Mouse (Mus musculus) heart, embryonic 12.5 days (tissue): ENCODE data around the gene Pwwp2b. TPM values are rescaled to one million over a fixed set of nuclear protein-coding genes. Genes with fewer than 3 reads are reported as not detected.

ENCODE experiments used
- ATAC-seq: fragments of 200-750 bp; cut with Nextera tagmentation; 2 replicates; pipeline ENCODE4 v1.8.0; 2017; ENCODE audit warnings: moderate TSS enrichment, moderate library complexity; ENCODE audit not compliant: insufficient number of reproducible peaks, low FRiP score
- H3K27ac ChIP-seq: fragments of 300-500 bp; sonication (generic); 2 replicates; pipeline ENCODE4 v1.5.1; 2016; ENCODE audit warnings: mild to moderate bottlenecking, moderate library complexity; ENCODE audit not compliant: poor library complexity, severe bottlenecking
- H3K27me3 ChIP-seq: fragments of 300-500 bp; sonication (generic); replicated peaks from 2 replicates; pipeline ENCODE4 v1.6.1; 2016; ENCODE audit warnings: mild to moderate bottlenecking, moderate library complexity
- H3K36me3 ChIP-seq: fragments of 300-500 bp; sonication (generic); 2 replicates; pipeline ENCODE4 v1.6.1; 2016; ENCODE audit warnings: mild to moderate bottlenecking, moderate library complexity
- H3K4me1 ChIP-seq: fragments of 300-500 bp; sonication (generic); replicated peaks from 2 replicates; pipeline ENCODE4 v1.6.1; 2016; ENCODE audit warnings: mild to moderate bottlenecking
- H3K4me2 ChIP-seq: fragments of 300-500 bp; sonication (generic); 2 replicates; pipeline ENCODE4 v1.6.1; 2016; ENCODE audit warnings: mild to moderate bottlenecking, moderate library complexity
- H3K4me3 ChIP-seq: fragments of 300-500 bp; sonication (generic); 2 replicates; pipeline ENCODE4 v1.5.1; 2016; ENCODE audit warnings: mild to moderate bottlenecking
- H3K9ac ChIP-seq: fragments of 300-500 bp; sonication (generic); 2 replicates; pipeline ENCODE4 v1.6.1; 2016; ENCODE audit warnings: mild to moderate bottlenecking, moderate library complexity
- H3K9me3 ChIP-seq: fragments of 300-500 bp; sonication (generic); replicated peaks from 2 replicates; pipeline ENCODE4 v1.6.1; 2016; ENCODE audit warnings: mild to moderate bottlenecking, moderate library complexity
- WGBS: fragments of 180-500 bp; shearing (Covaris S2); methylation state at CpG from one replicate; pipeline ENCODE4 v1.1.7; 2016; 5-methylcytosine and 5-hydroxymethylcytosine counted together
- polyA plus RNA-seq: library from polyadenylated mRNA; unstranded; fragments of >200 nt; fragmentation: Nextera tagmentation; extraction: Ambion mirVana; gene quantifications from 2 replicates; pipeline ENCODE4 v1.2.1, GENCODE M21; 2016

The Pwwp2b gene
- polyA plus RNA-seq = 8.0 and 9.2 TPM in 2 replicates

DNA sequence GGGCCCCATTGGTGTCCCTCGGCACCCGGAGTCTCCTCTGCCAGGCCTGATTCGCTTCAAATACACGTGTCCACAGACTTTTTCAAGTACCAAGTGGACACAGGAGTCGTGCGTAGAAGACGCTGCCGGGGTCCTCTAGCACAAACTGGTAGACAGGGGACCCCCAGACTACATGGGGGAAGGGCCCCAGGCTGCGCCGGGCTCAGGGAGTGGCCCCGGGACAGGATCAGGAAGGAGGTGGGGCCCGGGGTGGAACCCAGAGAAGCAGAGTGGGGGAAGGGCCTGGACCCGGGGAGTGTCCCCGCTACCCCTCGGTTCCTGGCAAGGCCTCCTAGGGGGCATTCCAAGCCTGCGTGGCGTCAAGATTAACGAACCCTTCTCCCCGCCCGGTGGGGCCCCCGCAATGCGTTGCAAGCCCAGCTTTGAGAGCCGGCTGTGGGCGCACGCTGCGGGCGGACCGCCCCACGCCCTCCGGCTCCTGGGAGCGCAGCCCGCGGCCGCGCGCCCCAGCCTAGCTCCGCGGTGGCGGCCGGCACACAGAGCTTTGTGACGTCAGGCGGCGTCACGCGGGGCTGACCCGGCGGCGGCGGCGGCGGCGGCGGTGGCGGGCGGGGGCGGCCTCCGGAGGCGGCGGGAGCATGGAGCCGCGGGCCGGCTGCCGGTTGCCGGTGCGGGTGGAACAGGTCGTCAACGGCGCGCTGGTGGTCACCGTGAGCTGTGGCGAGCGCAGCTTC, at the start of gene Pwwp2b:
Gene Pwwp2b, plus strand, starts transcription at position 602 of the 734 bp plus-strand sequence.
- H3K27ac ChIP-seq = peak within 1 kb of the TSS; percentile 86
- no peaks in the 10 kb centered on the region for H3K27me3 ChIP-seq
- no peaks in the 10 kb centered on the region for H3K36me3 ChIP-seq
- WGBS = under 1% methylated on average over 70 of the region's 72 CpGs
- H3K9ac ChIP-seq = peak within 1 kb of the TSS; percentile 86
- H3K4me2 ChIP-seq = peak within 1 kb of the TSS; percentile 90
- peak; percentile 85 for ATAC-seq
- no peaks in the 10 kb centered on the region for H3K9me3 ChIP-seq
- peak within 1 kb of the TSS; percentile 68 for H3K4me3 ChIP-seq
- peaks cover 73% of the 10 kb centered on the region for H3K4me1 ChIP-seq

GRCm38 (mm10) chr7:139200108-139200507, 48.2 kb upstream of the Pwwp2b start:
- no peak overlapping the region for H3K27ac ChIP-seq
- no peak overlapping the region for H3K9ac ChIP-seq
- peaks cover 23% of the 10 kb centered on the region for H3K27me3 ChIP-seq
- H3K36me3 ChIP-seq = no peaks in the 10 kb centered on the region
- H3K9me3 ChIP-seq = no peaks in the 10 kb centered on the region
- no peak overlapping the region for H3K4me2 ChIP-seq
- H3K4me3 ChIP-seq = no peak overlapping the region
- 27% methylated on average over 7 of the region's 7 CpGs for WGBS
- H3K4me1 ChIP-seq = no peaks in the 10 kb centered on the region
- no peak for ATAC-seq

DNA sequence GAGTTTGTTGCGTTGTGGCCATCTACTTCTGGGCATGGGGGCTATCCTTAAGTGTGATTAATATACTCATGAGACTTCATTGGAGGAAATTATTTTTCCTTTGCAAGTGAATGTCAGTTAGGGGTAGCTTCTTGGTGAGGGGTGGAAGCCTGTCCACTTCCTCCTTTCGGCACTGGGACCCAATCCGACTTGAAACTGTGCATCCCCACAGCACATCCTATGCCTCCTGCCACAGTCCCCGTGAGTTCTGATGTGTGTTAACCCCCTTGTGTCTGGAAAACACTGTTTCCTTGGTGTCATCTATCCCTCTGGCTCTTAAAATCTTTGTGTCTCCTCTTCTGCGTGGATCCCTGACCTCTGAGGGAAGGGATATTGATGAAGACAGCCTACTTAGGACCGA, 47.1 kb upstream of the Pwwp2b start:
- H3K4me3 ChIP-seq = no peak overlapping the region

GRCm38 (mm10) chr7:139208023-139208772, 40.1 kb upstream of the Pwwp2b start:
- H3K9ac ChIP-seq = no peak overlapping the region
- no peaks in the 10 kb centered on the region for H3K9me3 ChIP-seq
- peaks cover 11% of the 10 kb centered on the region for H3K4me1 ChIP-seq
- WGBS = 18% methylated on average over 7 of the region's 7 CpGs
- H3K4me3 ChIP-seq = no peak overlapping the region
- no peaks in the 10 kb centered on the region for H3K36me3 ChIP-seq
- no peak overlapping the region for H3K4me2 ChIP-seq
- H3K27me3 ChIP-seq = 0 out of 2 replicates have a peak, but pooled peaks cover 6% of the 10 kb centered on the region
- no peak for ATAC-seq
- no peak overlapping the region for H3K27ac ChIP-seq

More for the DNA sequence above, 47.1 kb upstream of the Pwwp2b start:
- Histone ChIP-seq H3K4me2 (no peak overlapping the region), H3K27ac (no peak overlapping the region), H3K36me3 (no peaks in the 10 kb centered on the region), H3K4me1 (no peaks in the 10 kb centered on the region), H3K9ac (no peak overlapping the region), H3K27me3 (peaks cover 26% of the 10 kb centered on the region), H3K9me3 (no peaks in the 10 kb centered on the region)
- no peak for ATAC-seq
- WGBS = 50% methylated on average over 6 of the region's 6 CpGs

DNA sequence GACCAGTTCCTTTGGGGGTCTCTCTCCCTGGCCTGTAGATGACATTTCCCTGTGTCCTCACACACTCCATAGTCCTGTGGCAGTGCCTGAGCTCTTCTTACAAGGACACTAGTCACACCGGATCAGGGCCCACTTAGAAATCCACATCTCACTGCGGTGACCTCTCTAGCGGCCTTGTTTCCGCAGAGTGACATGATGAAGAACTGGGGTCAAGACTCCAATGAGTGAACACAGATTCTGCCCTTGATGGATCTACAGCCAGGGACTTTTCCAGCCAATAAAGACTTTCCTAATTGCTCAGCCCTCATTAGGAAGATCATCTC, 39.5 kb upstream of the Pwwp2b start:
- 0 out of 2 replicates have a peak, but pooled peaks cover 6% of the 10 kb centered on the region for H3K27me3 ChIP-seq
- WGBS = 70% methylated on average over 4 of the region's 4 CpGs
- H3K4me3 ChIP-seq = no peak overlapping the region
- ATAC-seq = no peak
- peaks cover 14% of the 10 kb centered on the region for H3K4me1 ChIP-seq
- H3K36me3 ChIP-seq = no peaks in the 10 kb centered on the region
- no peak overlapping the region for H3K27ac ChIP-seq
- H3K9me3 ChIP-seq = no peaks in the 10 kb centered on the region
- no peak overlapping the region for H3K4me2 ChIP-seq
- H3K9ac ChIP-seq = no peak overlapping the region

DNA sequence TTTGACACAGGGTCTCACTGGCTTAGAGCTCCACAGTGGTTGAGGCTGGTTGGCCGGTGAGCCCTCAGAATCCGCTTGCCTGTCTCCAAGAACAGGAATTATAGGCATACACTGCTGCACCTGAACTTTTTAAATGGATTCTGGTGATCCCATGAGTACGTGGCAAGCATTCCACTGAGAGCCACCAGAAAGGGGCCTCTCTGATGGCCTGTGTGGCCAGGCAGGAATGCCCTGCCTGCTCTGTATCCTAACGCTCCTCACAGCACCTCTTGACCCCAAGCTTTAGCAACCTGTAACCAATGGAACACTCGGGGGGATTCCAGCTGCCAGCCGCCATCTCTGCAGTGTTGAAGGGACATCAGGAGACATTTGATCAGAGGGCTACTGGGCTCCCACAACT, 36.5 kb upstream of the Pwwp2b start:
- H3K9ac ChIP-seq = no peak overlapping the region
- 74% methylated on average over 6 of the region's 6 CpGs for WGBS
- no peak for ATAC-seq
- no peak overlapping the region for H3K4me2 ChIP-seq
- H3K4me3 ChIP-seq = no peak overlapping the region
- H3K27me3 ChIP-seq = 0 out of 2 replicates have a peak, but pooled peaks cover 2% of the 10 kb centered on the region
- H3K36me3 ChIP-seq = no peaks in the 10 kb centered on the region
- no peak overlapping the region for H3K27ac ChIP-seq
- H3K9me3 ChIP-seq = no peaks in the 10 kb centered on the region
- peaks cover 14% of the 10 kb centered on the region for H3K4me1 ChIP-seq

- Histone ChIP-seq H3K36me3 (no peaks in the 10 kb centered on the region), H3K27ac (peak within 1 kb of the TSS; percentile 58), H3K4me2 (peak within 1 kb of the TSS; percentile 79), H3K4me1 (peaks cover 14% of the 10 kb centered on the region), H3K9ac (peak within 1 kb of the TSS; percentile 70), H3K27me3 (no peaks in the 10 kb centered on the region), H3K9me3 (no peaks in the 10 kb centered on the region), H3K4me3 (peak within 1 kb of the TSS; percentile 52)
- 2% methylated on average over 53 of the region's 53 CpGs for WGBS
- peak; percentile 98 for ATAC-seq
Measured at GRCm38 (mm10) chr7:139212754-139213745, 35.2 kb upstream of the Pwwp2b start, which contains the start of the genes Lrrc27 and Stk32c. Gene Lrrc27, plus strand, starts transcription at chr7:139212988. Gene Stk32c, minus strand, starts transcription at chr7:139213307.

GRCm38 (mm10) chr7:139213751-139214150, 34.5 kb upstream of the Pwwp2b start:
- Histone ChIP-seq H3K4me3 (peak overlapping the region; percentile 52), H3K4me2 (peak overlapping the region; percentile 79), H3K27me3 (no peaks in the 10 kb centered on the region), H3K9ac (peak overlapping the region; percentile 70), H3K27ac (no peak overlapping the region), H3K4me1 (peaks cover 12% of the 10 kb centered on the region), H3K9me3 (no peaks in the 10 kb centered on the region), H3K36me3 (no peaks in the 10 kb centered on the region)
- 58% methylated on average over 3 of the region's 3 CpGs for WGBS
- ATAC-seq = no peak

- H3K4me2 ChIP-seq = no peak overlapping the region
- no peaks in the 10 kb centered on the region for H3K9me3 ChIP-seq
- ATAC-seq = no peak
- H3K9ac ChIP-seq = no peak overlapping the region; the same call in 1 of the 2 replicates
- H3K27ac ChIP-seq = no peak overlapping the region
- no peaks in the 10 kb centered on the region for H3K27me3 ChIP-seq
- WGBS = 71% methylated on average over 3 of the region's 3 CpGs
- H3K4me3 ChIP-seq = no peak overlapping the region
- H3K36me3 ChIP-seq = no peaks in the 10 kb centered on the region
- peaks cover 15% of the 10 kb centered on the region for H3K4me1 ChIP-seq
Measured at GRCm38 (mm10) chr7:139214160-139214559, 34.1 kb upstream of the Pwwp2b start.

- Histone ChIP-seq H3K27ac (no peak overlapping the region), H3K4me3 (no peak overlapping the region), H3K36me3 (no peaks in the 10 kb centered on the region), H3K4me1 (peaks cover 20% of the 10 kb centered on the region), H3K27me3 (no peaks in the 10 kb centered on the region), H3K9me3 (no peaks in the 10 kb centered on the region), H3K9ac (no peak overlapping the region), H3K4me2 (no peak overlapping the region)
- WGBS = 78% methylated on average over 14 of the region's 14 CpGs
- ATAC-seq = no peak
Measured at GRCm38 (mm10) chr7:139214596-139215340, 33.5 kb upstream of the Pwwp2b start.
